Mouse (Mus musculus): ENCODE measurements around the gene Tbl1xr1. TPM values are rescaled to one million over a fixed set of nuclear protein-coding genes. Genes with fewer than 3 reads are reported as not detected.

The Tbl1xr1 gene
- polyA plus RNA-seq, 1 experiment from 2014 or later: 16.2 TPM

- no peak for ATAC-seq (replicated peaks)
- WGBS: 89% methylated on average over 5 of the region's 5 CpGs
- Histone ChIP-seq H3K9ac (no peak overlapping the region), H3K27me3 (replicated peaks) (no peaks in the 10 kb centered on the region), H3K4me2 (no peak overlapping the region), H3K36me3 (replicated peaks) (peaks cover 3% of the 10 kb centered on the region; the same call in 1 of the 2 replicates), H3K4me3 (no peak overlapping the region), H3K27ac (no peak overlapping the region), H3K9me3 (no peaks in the 10 kb centered on the region), H3K4me1 (no peaks in the 10 kb centered on the region)
Measured at GRCm38 (mm10) chr3:22192931-22193330, 116.5 kb downstream of the Tbl1xr1 start.

- WGBS: 94% methylated on average over 7 of the region's 7 CpGs
- no peak for ATAC-seq (replicated peaks)
Measured at GRCm38 (mm10) chr3:22194185-22194856, 117.9 kb downstream of the Tbl1xr1 start.

GRCm38 (mm10) chr3:22198802-22199201, 122.3 kb downstream of the Tbl1xr1 start:
- H3K4me1 ChIP-seq: no peaks in the 10 kb centered on the region
- WGBS: 90% methylated on average over 1 of the region's 1 CpGs
- no peaks in the 10 kb centered on the region for H3K27me3 ChIP-seq (replicated peaks)
- no peak for ATAC-seq (replicated peaks)
- H3K4me3 ChIP-seq: no peak overlapping the region
- peaks cover 8% of the 10 kb centered on the region; the same call in 1 of the 2 replicates for H3K36me3 ChIP-seq (replicated peaks)
- no peak overlapping the region for H3K27ac ChIP-seq
- no peak overlapping the region for H3K4me2 ChIP-seq
- H3K9me3 ChIP-seq: no peaks in the 10 kb centered on the region
- no peak overlapping the region for H3K9ac ChIP-seq

More at GRCm38 (mm10) chr3:22194185-22194856, 117.9 kb downstream of the Tbl1xr1 start:
- peaks cover 8% of the 10 kb centered on the region; the same call in 1 of the 2 replicates for H3K36me3 ChIP-seq (replicated peaks)
- H3K4me3 ChIP-seq: no peak overlapping the region
- no peaks in the 10 kb centered on the region for H3K27me3 ChIP-seq (replicated peaks)
- H3K27ac ChIP-seq: no peak overlapping the region
- H3K4me1 ChIP-seq: no peaks in the 10 kb centered on the region
- no peak overlapping the region for H3K4me2 ChIP-seq
- no peaks in the 10 kb centered on the region for H3K9me3 ChIP-seq
- H3K9ac ChIP-seq: no peak overlapping the region

- no peak overlapping the region for H3K27ac ChIP-seq
- WGBS: 95% methylated on average over 3 of the region's 3 CpGs
- H3K4me2 ChIP-seq: no peak overlapping the region
- H3K4me3 ChIP-seq: no peak overlapping the region
- no peaks in the 10 kb centered on the region; the same call in 1 of the 2 replicates for H3K36me3 ChIP-seq (replicated peaks)
- H3K9me3 ChIP-seq: no peaks in the 10 kb centered on the region
- H3K4me1 ChIP-seq: no peaks in the 10 kb centered on the region
- no peak overlapping the region for H3K9ac ChIP-seq
- H3K27me3 ChIP-seq (replicated peaks): no peaks in the 10 kb centered on the region
- ATAC-seq (replicated peaks): no peak
Measured at GRCm38 (mm10) chr3:22204186-22204585, 127.7 kb downstream of the Tbl1xr1 start.

GRCm38 (mm10) chr3:22221557-22221956, 145.1 kb downstream of the Tbl1xr1 start:
- Histone ChIP-seq H3K9ac (no peak overlapping the region), H3K36me3 (replicated peaks) (no peaks in the 10 kb centered on the region), H3K4me2 (no peak overlapping the region), H3K4me1 (no peaks in the 10 kb centered on the region), H3K27ac (no peak overlapping the region), H3K4me3 (no peak overlapping the region), H3K27me3 (replicated peaks) (no peaks in the 10 kb centered on the region), H3K9me3 (no peaks in the 10 kb centered on the region)
- ATAC-seq (replicated peaks): no peak
- 93% methylated on average over 2 of the region's 2 CpGs for WGBS

GRCm38 (mm10) chr3:22222351-22222750, 145.9 kb downstream of the Tbl1xr1 start:
- no peaks in the 10 kb centered on the region for H3K27me3 ChIP-seq (replicated peaks)
- peak; percentile 37; the same call in 1 of the 2 replicates for ATAC-seq (replicated peaks)

GRCm38 (mm10) chr3:22223023-22223422, 146.6 kb downstream of the Tbl1xr1 start:
- Histone ChIP-seq H3K9ac (no peak overlapping the region), H3K4me2 (no peak overlapping the region), H3K9me3 (no peaks in the 10 kb centered on the region), H3K4me3 (no peak overlapping the region), H3K36me3 (replicated peaks) (no peaks in the 10 kb centered on the region), H3K27ac (no peak overlapping the region), H3K4me1 (no peaks in the 10 kb centered on the region), H3K27me3 (replicated peaks) (no peaks in the 10 kb centered on the region)
- 89% methylated on average over 5 of the region's 5 CpGs for WGBS
- no peak for ATAC-seq (replicated peaks)

More at GRCm38 (mm10) chr3:22222351-22222750, 145.9 kb downstream of the Tbl1xr1 start:
- Histone ChIP-seq H3K9me3 (no peaks in the 10 kb centered on the region), H3K4me3 (no peak overlapping the region), H3K27ac (no peak overlapping the region), H3K9ac (no peak overlapping the region), H3K4me1 (no peaks in the 10 kb centered on the region), H3K4me2 (no peak overlapping the region), H3K36me3 (replicated peaks) (no peaks in the 10 kb centered on the region)
- 45% methylated on average over 12 of the region's 12 CpGs for WGBS

- WGBS: 86% methylated on average over 3 of the region's 3 CpGs
- ATAC-seq (replicated peaks): no peak
- Histone ChIP-seq H3K36me3 (replicated peaks) (no peaks in the 10 kb centered on the region), H3K9ac (no peak overlapping the region), H3K4me1 (peaks cover 2% of the 10 kb centered on the region; the same call in 1 of the 2 replicates), H3K27ac (no peak overlapping the region), H3K4me2 (no peak overlapping the region), H3K9me3 (no peaks in the 10 kb centered on the region), H3K27me3 (replicated peaks) (no peaks in the 10 kb centered on the region), H3K4me3 (no peak overlapping the region)
Measured at GRCm38 (mm10) chr3:22228052-22228451, 151.6 kb downstream of the Tbl1xr1 start.

GRCm38 (mm10) chr3:22230635-22231034, 154.2 kb downstream of the Tbl1xr1 start:
- 66% methylated on average over 3 of the region's 3 CpGs for WGBS
- peaks cover 2% of the 10 kb centered on the region; the same call in 1 of the 2 replicates for H3K4me1 ChIP-seq
- ATAC-seq (replicated peaks): no peak
- H3K27me3 ChIP-seq (replicated peaks): no peaks in the 10 kb centered on the region
- no peak overlapping the region for H3K27ac ChIP-seq
- no peak overlapping the region for H3K4me2 ChIP-seq
- no peaks in the 10 kb centered on the region for H3K36me3 ChIP-seq (replicated peaks)
- no peaks in the 10 kb centered on the region for H3K9me3 ChIP-seq
- no peak overlapping the region for H3K4me3 ChIP-seq
- H3K9ac ChIP-seq: no peak overlapping the region

GRCm38 (mm10) chr3:22238106-22238900, 161.9 kb downstream of the Tbl1xr1 start:
- Histone ChIP-seq H3K36me3 (replicated peaks) (no peaks in the 10 kb centered on the region), H3K4me2 (no peak overlapping the region), H3K27me3 (replicated peaks) (no peaks in the 10 kb centered on the region), H3K27ac (no peak overlapping the region), H3K4me3 (no peak overlapping the region), H3K4me1 (no peaks in the 10 kb centered on the region), H3K9me3 (0 out of 2 replicates have a peak, but pooled peaks cover 3% of the 10 kb centered on the region), H3K9ac (no peak overlapping the region)
- no peak for ATAC-seq (replicated peaks)
- 92% methylated on average over 16 of the region's 16 CpGs for WGBS

Measured in midbrain, embryonic 15.5 days (tissue).